Mouse (Mus musculus): ENCODE data around the gene Cd99l2.

- TF ChIP-seq POLR2A (IDR thresholded peaks at IDR 0.05; ENCODE audit: insufficient read length, low read depth) = no peak
- no peak for TF ChIP-seq MYOG (IDR thresholded peaks at IDR 0.05; ENCODE audit: control insufficient read depth in 1 of 3, insufficient read depth in 1 of 3, insufficient read length in 2 of 3, low read depth in 2 of 3)
- no peak for TF ChIP-seq MAX (IDR thresholded peaks at IDR 0.05; ENCODE audit: low read depth)
- no peak for TF ChIP-seq CEBPB (IDR thresholded peaks at IDR 0.05; ENCODE audit: insufficient read depth, poor library complexity, severe bottlenecking)
- no peak for TF ChIP-seq USF1 (IDR thresholded peaks at IDR 0.05; ENCODE audit: low read depth)
- TF ChIP-seq TCF12 (IDR thresholded peaks at IDR 0.05; ENCODE audit: insufficient read depth, poor library complexity, severe bottlenecking) = no peak
- TF ChIP-seq MYOD1 (IDR thresholded peaks at IDR 0.05; ENCODE audit: control insufficient read depth in 1 of 3, insufficient read length in 2 of 3, low read depth in 2 of 3) = no peak
- no peak for TF ChIP-seq E2F4 (IDR thresholded peaks at IDR 0.05; ENCODE audit: insufficient read depth)
- no peak for TF ChIP-seq REST (IDR thresholded peaks at IDR 0.05; ENCODE audit: insufficient read depth, insufficient read length)
- TF ChIP-seq TCF3 (IDR thresholded peaks at IDR 0.05; ENCODE audit: insufficient read length, low read depth) = no peak
- no peak for TF ChIP-seq POLR2AphosphoS2 (IDR thresholded peaks at IDR 0.05; ENCODE audit: insufficient read length, low read depth)
- TF ChIP-seq SRF (IDR thresholded peaks at IDR 0.05; ENCODE audit: control insufficient read depth, insufficient read length, low read depth) = no peak
Observed at GRCm38 (mm10) chrX:71376781-71377180, 115.9 kb downstream of the Cd99l2 start.

Measured in myocyte (in vitro differentiated cells).